Mouse (Mus musculus) liver, embryonic 14.5 days (tissue): ENCODE measurements at regions not wholly inside any gene's neighbourhood (a gene's known extent, or its start where the extent isn't known, plus 50 kb on each side); places are given as distances from the start of the nearest gene placed in this dataset.

Experiments used
- ATAC-seq: fragments of 200-750 bp; cut with Nextera tagmentation; 2 replicates; pipeline ENCODE4 v1.8.0; 2017; ENCODE audit warnings: moderate number of reproducible peaks, mild to moderate bottlenecking, moderate library complexity; ENCODE audit not compliant: insufficient read depth
- DNase-seq, 3 experiments: peaks; one replicate each; pipeline ENCODE4 v3.0.0-alpha.2; 2012 to 2013; ENCODE audit warnings: low read depth in 3 of 3, low spot score in 3 of 3
- H3K27ac ChIP-seq: fragments of 300-500 bp; sonication (generic); 2 replicates; pipeline ENCODE4 v1.5.1; 2014; ENCODE audit warnings: moderate library complexity, mild to moderate bottlenecking, control low read depth, inconsistent platforms
- H3K27me3 ChIP-seq: fragments of 300-500 bp; sonication (generic); 2 replicates; pipeline ENCODE4 v1.6.1; 2014; ENCODE audit warnings: mild to moderate bottlenecking, low read length, moderate library complexity; ENCODE audit not compliant: control insufficient read depth, insufficient read depth
- H3K36me3 ChIP-seq: fragments of 300-500 bp; sonication (generic); replicated peaks from 2 replicates; pipeline ENCODE4 v1.6.1; 2014; ENCODE audit warnings: low read depth; ENCODE audit not compliant: control insufficient read depth, insufficient read depth
- H3K4me1 ChIP-seq, 2 experiments: fragments of 200-500 bp in 1 of 2; fragments of 300-500 bp in 1 of 2; sonication (generic) in 1 of 2; replicated peaks; 2 replicates each; pipeline ENCODE4 v1.6.1; 2012 to 2014; ENCODE audit warnings: antibody characterized with exemption in 1 of 2, inconsistent platforms in 1 of 2, low read length in 1 of 2; ENCODE audit not compliant: control insufficient read depth in 2 of 2, insufficient read depth in 2 of 2
- H3K4me2 ChIP-seq: fragments of 300-500 bp; sonication (generic); 2 replicates; pipeline ENCODE4 v1.6.1; 2014; ENCODE audit warnings: low read depth, mild to moderate bottlenecking, control low read depth, moderate library complexity
- H3K4me3 ChIP-seq, 2 experiments: fragments of 200-500 bp in 1 of 2; fragments of 300-500 bp in 1 of 2; sonication (generic) in 1 of 2; 2 replicates each; pipeline ENCODE4 v1.5.1; 2012 to 2014; ENCODE audit warnings: low read depth in 2 of 2, low read length in 2 of 2, mild to moderate bottlenecking in 2 of 2, control low read depth in 1 of 2, inconsistent platforms in 1 of 2, moderate library complexity in 1 of 2; ENCODE audit not compliant: insufficient read depth in 1 of 2
- H3K9ac ChIP-seq: fragments of 300-500 bp; sonication (generic); replicated peaks from 2 replicates; pipeline ENCODE4 v1.6.1; 2014; ENCODE audit warnings: mild to moderate bottlenecking, control low read depth, moderate library complexity
- H3K9me3 ChIP-seq: fragments of 300-500 bp; sonication (generic); 2 replicates; pipeline ENCODE4 v1.6.1; 2016; ENCODE audit warnings: low read length, mixed read lengths; ENCODE audit not compliant: control insufficient read depth
- CTCF ChIP-seq: IDR thresholded peaks from 2 replicates; pipeline ENCODE4 v1.5.1; 2016; ENCODE audit warnings: antibody characterized with exemption, low read depth, control low read depth
- EP300 ChIP-seq: IDR thresholded peaks from 2 replicates; pipeline ENCODE4 v1.6.1; 2016; ENCODE audit warnings: antibody characterized with exemption, low read depth
- WGBS: fragments of 180-500 bp; shearing (Covaris S2); extraction: QIAGEN DNeasy Blood & Tissue Kit; methylation state at CpG from one replicate; pipeline ENCODE4 v1.1.7; 2014; ENCODE audit not compliant: insufficient replicate concordance; 5-methylcytosine and 5-hydroxymethylcytosine counted together

- no peaks in the 10 kb centered on the region for H3K9me3 ChIP-seq
- no peak overlapping the region for H3K27ac ChIP-seq
- H3K36me3 ChIP-seq, result no peaks in the 10 kb centered on the region
- no peaks in the 10 kb centered on the region for H3K4me1 ChIP-seq
- H3K4me3 ChIP-seq, result no peak overlapping the region
- DNase-seq, result no peak
- TF ChIP-seq EP300, result no peak
- TF ChIP-seq CTCF, result no peak
- no peaks in the 10 kb centered on the region for H3K27me3 ChIP-seq
- no peak overlapping the region for H3K4me2 ChIP-seq
- WGBS, result 79% methylated on average over 9 of the region's 9 CpGs
- no peak for ATAC-seq
- no peak overlapping the region for H3K9ac ChIP-seq
These were observed 269.7 kb downstream of the Gm11232 start for GRCm38 (mm10) chr4:71488059-71488458.

- 38% methylated on average over 2 of the region's 2 CpGs for WGBS
These were observed 276.8 kb downstream of the Gm11232 start for GRCm38 (mm10) chr4:71480960-71481359.

GRCm38 (mm10) chr4:71470580-71470979 is 287.2 kb downstream of the Gm11232 start:
- DNase-seq, result no peak
- no peaks in the 10 kb centered on the region for H3K27me3 ChIP-seq
- no peaks in the 10 kb centered on the region for H3K36me3 ChIP-seq

More at GRCm38 (mm10) chr4:71480960-71481359, 276.8 kb downstream of the Gm11232 start:
- Histone ChIP-seq H3K4me1 (no peaks in the 10 kb centered on the region), H3K36me3 (no peaks in the 10 kb centered on the region), H3K4me3 (no peak overlapping the region), H3K4me2 (no peak overlapping the region), H3K27me3 (no peaks in the 10 kb centered on the region), H3K9me3 (no peaks in the 10 kb centered on the region), H3K9ac (no peak overlapping the region), H3K27ac (no peak overlapping the region)
- TF ChIP-seq CTCF (no peak), EP300 (no peak)
- no peak for ATAC-seq
- no peak for DNase-seq

GRCm38 (mm10) chr4:71454811-71455210 is 303.0 kb downstream of the Gm11232 start:
- no peaks in the 10 kb centered on the region for H3K36me3 ChIP-seq
- ATAC-seq, result no peak
- no peak overlapping the region for H3K4me3 ChIP-seq
- TF ChIP-seq CTCF (no peak), EP300 (no peak)
- no peak overlapping the region for H3K4me2 ChIP-seq
- H3K9ac ChIP-seq, result no peak overlapping the region
- WGBS, result 48% methylated on average over 3 of the region's 3 CpGs
- H3K27me3 ChIP-seq, result no peaks in the 10 kb centered on the region
- no peaks in the 10 kb centered on the region for H3K9me3 ChIP-seq
- no peaks in the 10 kb centered on the region for H3K4me1 ChIP-seq
- no peak overlapping the region for H3K27ac ChIP-seq
- no peak for DNase-seq

More at GRCm38 (mm10) chr4:71470580-71470979, 287.2 kb downstream of the Gm11232 start:
- ATAC-seq, result no peak
- no peak overlapping the region for H3K27ac ChIP-seq
- no peak overlapping the region for H3K4me2 ChIP-seq
- H3K9me3 ChIP-seq, result no peaks in the 10 kb centered on the region
- H3K4me3 ChIP-seq, result no peak overlapping the region
- no peak overlapping the region for H3K9ac ChIP-seq
- TF ChIP-seq EP300 (no peak), CTCF (no peak)
- H3K4me1 ChIP-seq, result no peaks in the 10 kb centered on the region

- Histone ChIP-seq H3K4me3 (no peak overlapping the region), H3K36me3 (no peaks in the 10 kb centered on the region), H3K9me3 (no peaks in the 10 kb centered on the region), H3K4me2 (no peak overlapping the region), H3K27ac (no peak overlapping the region), H3K27me3 (no peaks in the 10 kb centered on the region), H3K9ac (no peak overlapping the region), H3K4me1 (no peaks in the 10 kb centered on the region)
- TF ChIP-seq CTCF, result no peak
- no peak for TF ChIP-seq EP300
- 60% methylated on average over 3 of the region's 3 CpGs for WGBS
- ATAC-seq, result no peak
- no peak for DNase-seq
These were observed 304.3 kb downstream of the Gm11232 start for GRCm38 (mm10) chr4:71453499-71453898.

- Histone ChIP-seq H3K27me3 (no peaks in the 10 kb centered on the region), H3K9ac (no peak overlapping the region), H3K4me3 (no peak overlapping the region), H3K4me1 (no peaks in the 10 kb centered on the region), H3K36me3 (no peaks in the 10 kb centered on the region), H3K9me3 (no peaks in the 10 kb centered on the region), H3K4me2 (no peak overlapping the region), H3K27ac (no peak overlapping the region)
- WGBS, result 55% methylated on average over 2 of the region's 2 CpGs
- TF ChIP-seq EP300 (no peak), CTCF (no peak)
- ATAC-seq (no peak), DNase-seq (no peak)
These were observed 311.3 kb downstream of the Gm11232 start for GRCm38 (mm10) chr4:71446461-71446860.
